Mouse (Mus musculus): ENCODE data around the gene Afap1l2. TPM values are rescaled to one million over a fixed set of nuclear protein-coding genes. Genes with fewer than 3 reads are reported as not detected.

Gene Afap1l2
- total and polyA plus RNA-seq, 3 experiments: 0.17 to 3.1 (median 0.44) TPM

- no peak overlapping the region for H3K4me2 ChIP-seq (ENCODE audit: insufficient read depth, low read depth, poor library complexity, severe bottlenecking)
- TF ChIP-seq RAD21 (IDR thresholded peaks at IDR 0.05; ENCODE audit: low read depth, low read length) (no peak), MEF2A (IDR thresholded peaks at IDR 0.05; ENCODE audit: borderline replicate concordance, low read depth, low read length) (no peak), JUND (conservative IDR thresholded peaks at IDR 0.05; ENCODE audit: low read depth, low read length) (no peak), MXI1 (IDR thresholded peaks at IDR 0.05; ENCODE audit: low read depth, low read length) (no peak), NRF1 (IDR thresholded peaks at IDR 0.05; ENCODE audit: low read depth, low read length) (no peak), GABPA (IDR thresholded peaks at IDR 0.05; ENCODE audit: insufficient replicate concordance, low read depth, low read length) (no peak), ETS1 (conservative IDR thresholded peaks at IDR 0.05; ENCODE audit: low read depth, low read length) (no peak), MAZ (IDR thresholded peaks at IDR 0.05; ENCODE audit: low read depth, low read length) (no peak), ELF1 (IDR thresholded peaks at IDR 0.05; ENCODE audit: low read depth, low read length) (no peak), TCF12 (IDR thresholded peaks at IDR 0.05; ENCODE audit: low read depth, low read length) (no peak), HCFC1 (IDR thresholded peaks at IDR 0.05; ENCODE audit: low read depth, low read length) (no peak), MYC (IDR thresholded peaks at IDR 0.05; ENCODE audit: low read depth, low read length) (no peak), ZKSCAN1 (IDR thresholded peaks at IDR 0.05; ENCODE audit: borderline replicate concordance, low read depth, low read length) (no peak), JUN (IDR thresholded peaks at IDR 0.05; ENCODE audit: insufficient read depth, low read depth, low read length) (no peak), EP300 (IDR thresholded peaks at IDR 0.05; ENCODE audit: low read length) (no peak), TBP (conservative IDR thresholded peaks at IDR 0.05; ENCODE audit: low read depth, low read length) (no peak), SMC3 (IDR thresholded peaks at IDR 0.05; ENCODE audit: low read depth, low read length) (no peak), CHD2 (IDR thresholded peaks at IDR 0.05; ENCODE audit: low read length) (no peak), IRF4 (IDR thresholded peaks at IDR 0.05; ENCODE audit: low read depth, low read length) (no peak)
- no peak overlapping the region for H3K27ac ChIP-seq (ENCODE audit: insufficient read depth, low read depth)
- dilution Hi-C loops (cut with MboI; ENCODE audit: extremely low pct_ligation_motif_present, extremely low pct_unique_long_range_greater_than_20kb, low sequenced_read_pairs) (no loop called here), in situ Hi-C loops (cut with MboI; ENCODE audit: low pct_ligation_motif_present, low pct_unique_long_range_greater_than_20kb, low sequenced_read_pairs) (no loop called here)
- no peaks in the 10 kb centered on the region for H3K36me3 ChIP-seq (replicated peaks in 1 of 2; ENCODE audit: control insufficient read depth in 1 of 2, insufficient read depth in 1 of 2, low read length in 1 of 2)
- no peaks in the 10 kb centered on the region for H3K27me3 ChIP-seq (replicated peaks)
- H3K9ac ChIP-seq (ENCODE audit: insufficient read depth, low read depth): no peak overlapping the region
- no peak overlapping the region for H3K4me3 ChIP-seq (replicated peaks in 1 of 3; ENCODE audit: low read depth in 2 of 3, low read length in 2 of 3, poor library complexity in 1 of 3)
- no peaks in the 10 kb centered on the region for H3K79me2 ChIP-seq (replicated peaks; ENCODE audit: control insufficient read depth, extremely low read depth, insufficient read depth, poor library complexity, severe bottlenecking)
- peaks cover 0 to 1% of the 10 kb centered on the region in 2 experiments; a peak in 2 of 4 replicates for H3K4me1 ChIP-seq (ENCODE audit: control insufficient read depth in 1 of 2, insufficient read depth in 2 of 2)
- no peaks in the 10 kb centered on the region for H3K9me3 ChIP-seq (replicated peaks; ENCODE audit: low read length)
- no peak for DNase-seq (ENCODE audit: extremely low read depth)
These were observed 30.8 kb downstream of the Afap1l2 start for GRCm38 (mm10) chr19:56976962-56977948.
